Mouse (Mus musculus) liver, embryonic 14.5 days (tissue): Measurements from ENCODE around the gene Tiam2.

Source experiments
- CTCF ChIP-seq: IDR thresholded peaks from 2 replicates; pipeline ENCODE4 v1.5.1; 2016; ENCODE audit warnings: antibody characterized with exemption, low read depth, control low read depth
- EP300 ChIP-seq: IDR thresholded peaks from 2 replicates; pipeline ENCODE4 v1.6.1; 2016; ENCODE audit warnings: antibody characterized with exemption, low read depth

GRCm38 (mm10) chr17:3453946-3454345, 127.6 kb downstream of the Tiam2 start:
- TF ChIP-seq EP300 (no peak), CTCF (no peak)
